Mouse (Mus musculus) small intestine, adult 2 months (tissue): ENCODE results near the gene Flcn.
A peak's percentile ranks its signal among the peaks of the same experiment; 100 is the strongest.

Experiments used
- CTCF ChIP-seq: fragments of 200-500 bp; IDR thresholded peaks from 2 replicates; pipeline ENCODE4 v1.5.1; 2012; ENCODE audit warnings: low read depth, mild to moderate bottlenecking, control low read depth, inconsistent platforms, low read length, moderate library complexity, mixed read lengths; ENCODE audit not compliant: insufficient replicate concordance, insufficient read length; ENCODE audit errors: extremely low read depth
- POLR2A ChIP-seq: fragments of 200-500 bp; IDR thresholded peaks from 2 replicates; pipeline ENCODE4 v1.6.1; 2012; ENCODE audit warnings: low read depth, mild to moderate bottlenecking, control low read depth, inconsistent platforms, low read length, moderate library complexity

- TF ChIP-seq CTCF (peak; percentile 78; the same call in 1 of the 2 replicates), POLR2A (no peak)
These were observed 37.3 kb upstream of the Flcn start for GRCm38 (mm10) chr11:59847131-59847530.
